Mouse (Mus musculus) embryonic fibroblast, embryonic 13.5 days (primary cell): ENCODE measurements around the gene Iqsec1.

Experiments used
- CTCF ChIP-seq: IDR thresholded peaks from 2 replicates; pipeline ENCODE4 v1.5.1; 2011; ENCODE audit warnings: mild to moderate bottlenecking, control low read depth, low read length, moderate library complexity, borderline replicate concordance; ENCODE audit not compliant: insufficient read depth
- POLR2A ChIP-seq: IDR thresholded peaks from 2 replicates; pipeline ENCODE4 v1.6.1; 2011; ENCODE audit warnings: low read depth, mild to moderate bottlenecking, control low read depth, low read length, moderate library complexity

DNA sequence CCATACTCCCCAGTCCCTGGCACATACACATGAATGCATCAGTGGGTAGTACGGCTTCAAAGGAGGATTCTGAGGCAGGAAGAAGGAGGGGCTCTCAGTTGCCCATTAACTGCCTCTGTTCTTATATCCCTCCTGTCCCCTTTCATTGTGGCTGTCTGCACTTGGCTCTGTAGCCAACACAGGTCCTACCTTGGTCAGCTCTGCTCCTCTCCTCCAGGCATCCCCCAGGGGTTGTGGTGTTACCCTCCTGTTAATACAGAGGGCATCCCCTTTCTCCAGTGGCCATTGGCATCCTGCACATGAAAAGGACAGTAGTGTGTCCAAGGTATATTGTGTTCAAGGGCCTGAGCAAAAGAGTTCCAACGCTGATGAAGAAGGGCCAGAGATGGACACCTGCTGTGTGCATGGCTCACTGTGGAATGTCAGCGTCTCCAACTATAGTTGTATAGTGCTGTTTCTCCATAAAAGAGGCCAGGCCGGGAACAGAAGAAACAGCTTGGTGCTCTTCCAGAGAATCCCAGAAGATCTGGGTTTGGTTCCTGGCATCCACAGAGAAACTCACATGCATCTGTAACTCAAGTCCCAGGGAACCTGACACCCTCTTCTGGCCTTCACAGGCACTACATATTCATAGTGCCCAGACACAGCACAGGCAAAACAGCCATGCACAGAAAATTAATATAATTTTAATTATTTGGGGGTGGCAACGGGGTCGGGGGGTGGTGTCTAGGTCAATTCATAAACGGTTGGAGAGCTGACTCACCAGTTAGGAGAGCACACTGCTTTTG is 363.1 kb downstream of the Iqsec1 start:
- TF ChIP-seq CTCF (no peak), POLR2A (no peak)
